Mouse (Mus musculus) fibroblast of lung, adult 2 months (primary cell): Measurements from ENCODE around the gene Cdk5r2.

Experiments
- DNase-seq: peaks from one replicate; pipeline ENCODE4 v3.0.0-alpha.2; 2011; ENCODE audit warnings: low read depth

The Cdk5r2 gene

DNA sequence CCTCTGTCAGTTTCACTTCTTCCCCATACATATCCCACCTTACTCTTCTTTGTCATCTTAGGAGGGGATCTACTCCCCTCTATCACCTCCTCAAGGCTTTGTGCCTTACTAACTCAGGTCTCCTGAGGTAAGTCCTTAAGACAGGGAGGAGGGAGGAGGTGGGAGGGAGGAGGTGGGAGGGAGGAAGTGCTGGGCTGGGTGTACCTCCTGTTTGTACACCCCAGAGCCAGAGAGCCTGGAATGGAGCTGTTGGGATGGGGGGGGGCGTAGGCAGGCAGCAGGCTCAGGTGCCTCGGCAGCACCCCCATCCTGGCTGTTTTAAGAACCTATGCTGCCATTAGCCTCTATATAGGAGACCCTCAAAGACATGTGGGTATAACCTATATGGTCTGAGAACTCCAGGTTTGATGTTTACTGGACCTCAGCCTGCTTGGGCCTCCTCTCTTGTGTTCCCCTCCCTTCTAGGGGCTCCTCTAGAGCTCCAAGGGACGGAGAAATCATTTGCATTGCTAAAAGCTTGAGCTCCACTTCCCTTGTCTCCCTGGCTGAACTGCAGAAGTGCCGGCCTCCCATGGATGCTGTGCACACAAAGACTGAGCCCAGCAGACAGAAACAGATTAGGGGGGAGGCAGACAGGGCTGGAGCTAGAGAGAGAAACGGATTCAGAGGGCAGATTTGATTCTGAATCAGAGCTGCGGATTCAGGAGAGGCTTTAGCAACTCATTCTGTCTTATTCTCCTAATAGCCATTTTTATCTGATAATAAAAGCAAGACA is 3.5 kb upstream of the Cdk5r2 start:
- no peak for DNase-seq

DNA sequence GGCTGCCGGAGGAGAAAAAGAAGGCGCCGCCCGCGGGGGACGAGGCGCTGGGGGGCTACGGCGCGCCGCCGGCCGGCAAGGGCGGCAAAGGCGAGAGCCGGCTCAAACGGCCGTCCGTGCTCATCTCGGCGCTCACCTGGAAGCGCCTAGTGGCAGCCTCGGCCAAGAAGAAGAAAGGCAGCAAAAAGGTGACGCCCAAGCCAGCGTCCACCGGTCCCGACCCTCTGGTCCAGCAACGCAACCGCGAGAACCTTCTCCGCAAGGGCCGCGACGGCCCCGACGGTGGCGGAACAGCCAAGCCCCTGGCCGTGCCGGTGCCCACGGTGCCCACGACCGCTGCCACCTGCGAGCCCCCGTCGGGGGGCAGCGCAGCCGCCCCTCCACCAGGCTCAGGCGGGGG is 422 bp downstream of the Cdk5r2 start:
- DNase-seq, result no peak

DNA sequence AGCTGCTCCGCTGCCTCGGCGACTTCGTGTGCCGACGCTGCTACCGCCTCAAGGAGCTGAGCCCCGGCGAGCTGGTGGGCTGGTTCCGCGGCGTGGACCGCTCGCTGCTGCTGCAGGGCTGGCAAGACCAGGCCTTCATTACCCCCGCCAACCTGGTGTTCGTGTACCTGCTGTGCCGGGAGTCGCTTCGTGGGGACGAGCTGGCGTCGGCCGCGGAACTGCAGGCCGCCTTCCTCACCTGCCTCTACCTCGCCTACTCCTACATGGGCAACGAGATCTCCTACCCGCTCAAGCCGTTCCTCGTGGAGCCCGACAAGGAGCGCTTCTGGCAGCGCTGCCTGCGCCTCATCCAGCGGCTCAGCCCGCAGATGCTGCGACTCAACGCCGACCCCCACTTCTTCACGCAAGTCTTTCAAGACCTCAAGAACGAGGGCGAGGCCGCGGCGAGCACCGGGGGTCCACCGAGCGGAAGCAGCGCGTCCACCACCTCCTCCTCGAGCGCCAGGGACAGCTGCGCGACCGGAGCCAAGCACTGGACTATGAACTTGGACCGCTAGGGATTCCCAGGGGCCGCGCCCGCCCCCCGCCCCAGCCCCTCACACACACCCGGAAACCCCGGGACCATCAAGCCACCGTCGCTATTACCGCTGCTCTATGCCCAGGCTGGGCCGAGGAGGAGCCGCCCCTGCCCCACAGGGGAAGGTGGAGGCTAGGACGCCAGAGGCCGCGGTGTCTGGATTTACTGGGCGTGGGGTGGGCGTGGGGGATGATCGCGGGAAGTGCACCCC is 1.1 kb downstream of the Cdk5r2 start:
- no peak for DNase-seq

DNA sequence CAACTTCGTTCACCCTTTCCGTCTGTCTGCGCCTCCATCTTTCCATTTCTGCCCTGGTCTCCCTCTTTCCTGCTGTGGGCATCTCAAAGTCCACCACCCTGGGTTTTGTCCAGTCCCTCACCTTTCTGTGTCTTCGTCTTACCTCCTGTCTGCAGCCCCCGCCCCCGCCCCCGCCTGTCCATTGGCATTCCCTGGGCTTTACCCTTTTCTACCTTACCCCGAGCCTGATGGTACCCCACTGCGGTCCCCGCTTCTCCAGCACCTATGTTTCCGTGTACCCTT is 1.6 kb downstream of the Cdk5r2 start:
- no peak for DNase-seq

DNA sequence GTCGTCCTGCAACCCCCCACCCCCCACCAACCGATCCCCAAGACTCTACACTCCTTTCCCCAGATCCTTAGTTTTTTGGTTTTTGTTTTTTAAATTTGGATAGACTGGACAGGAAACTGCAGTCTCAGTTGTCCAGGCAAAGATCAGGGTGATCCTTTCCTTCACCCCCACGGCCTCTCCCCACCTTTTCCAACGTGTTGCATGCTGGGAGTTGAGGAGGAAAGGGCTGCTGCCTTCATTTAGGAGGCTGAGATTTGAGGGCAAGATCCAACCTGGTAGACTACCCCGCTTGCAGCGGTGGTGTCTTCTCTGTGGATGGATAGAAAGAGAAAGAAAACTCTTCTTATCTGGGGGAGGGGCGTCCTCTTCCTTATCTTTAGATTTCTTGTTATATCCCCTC is 2.1 kb downstream of the Cdk5r2 start:
- no peak for DNase-seq

DNA sequence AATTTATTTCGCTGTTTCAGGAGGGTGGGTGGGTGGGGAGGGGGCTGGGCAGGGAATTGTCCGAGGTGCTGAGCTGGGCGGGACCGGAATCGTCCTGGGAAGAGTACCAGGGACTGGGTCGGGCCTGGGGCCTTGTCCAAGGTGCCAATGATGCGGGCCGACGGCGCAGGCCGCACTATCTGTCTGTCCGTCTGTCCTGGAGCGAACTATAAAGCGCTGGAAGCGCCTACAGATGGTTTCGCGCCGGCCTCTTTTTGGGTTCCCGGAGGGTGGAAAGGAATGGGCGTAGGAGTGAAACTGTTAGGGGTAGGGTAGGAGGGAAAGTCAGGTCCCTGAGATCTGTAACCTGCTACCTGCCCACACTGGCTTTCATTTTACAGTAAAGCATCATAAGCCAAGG is 2.5 kb downstream of the Cdk5r2 start:
- no peak for DNase-seq

DNA sequence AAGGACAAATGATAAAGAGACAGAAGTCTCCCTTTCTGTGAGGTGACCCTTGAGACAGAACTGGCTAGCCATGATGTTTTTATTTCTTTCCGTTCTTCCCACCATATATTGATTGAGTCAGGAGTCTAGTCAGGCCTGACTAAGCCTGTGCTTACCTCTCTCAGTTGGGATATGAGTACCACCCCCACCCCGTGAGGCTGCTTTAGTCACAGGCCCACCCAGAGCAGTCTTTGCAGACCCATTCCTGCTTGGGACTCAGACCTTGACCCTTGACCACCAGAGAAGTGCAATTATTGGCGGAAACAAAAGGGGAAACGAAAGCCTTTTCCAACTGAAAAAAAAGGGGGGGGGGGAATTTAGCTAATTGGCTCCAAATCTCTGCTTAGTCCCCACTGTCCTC is 2.9 kb downstream of the Cdk5r2 start:
- no peak for DNase-seq

DNA sequence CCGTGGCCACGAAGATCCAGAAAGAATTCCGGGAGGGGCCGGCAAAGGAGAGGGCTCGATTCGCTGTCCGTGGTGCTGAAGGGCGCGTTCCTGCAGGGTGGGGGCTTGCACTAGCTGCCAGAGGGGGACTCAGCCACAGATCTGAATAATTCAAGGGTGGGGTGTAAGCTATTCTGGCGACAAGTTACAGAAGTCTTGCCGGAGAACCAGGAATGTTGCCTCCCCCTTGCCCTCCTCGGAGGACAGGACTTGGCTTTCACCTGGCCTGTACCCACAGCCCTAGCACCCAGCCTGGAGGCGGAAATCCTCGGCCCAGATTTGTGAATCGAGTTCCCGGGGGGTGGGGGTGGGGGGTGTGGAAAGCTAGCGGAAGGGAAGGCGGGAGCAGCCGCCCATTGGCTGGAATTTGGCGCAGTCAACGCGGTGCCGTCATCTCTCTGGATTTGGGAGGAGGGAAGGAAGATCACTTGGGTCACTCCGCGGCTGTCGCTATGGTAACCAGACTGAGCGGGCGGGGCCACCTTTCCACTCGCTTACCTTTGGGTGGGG is 3.5 kb downstream of the Cdk5r2 start:
- DNase-seq, result no peak

DNA sequence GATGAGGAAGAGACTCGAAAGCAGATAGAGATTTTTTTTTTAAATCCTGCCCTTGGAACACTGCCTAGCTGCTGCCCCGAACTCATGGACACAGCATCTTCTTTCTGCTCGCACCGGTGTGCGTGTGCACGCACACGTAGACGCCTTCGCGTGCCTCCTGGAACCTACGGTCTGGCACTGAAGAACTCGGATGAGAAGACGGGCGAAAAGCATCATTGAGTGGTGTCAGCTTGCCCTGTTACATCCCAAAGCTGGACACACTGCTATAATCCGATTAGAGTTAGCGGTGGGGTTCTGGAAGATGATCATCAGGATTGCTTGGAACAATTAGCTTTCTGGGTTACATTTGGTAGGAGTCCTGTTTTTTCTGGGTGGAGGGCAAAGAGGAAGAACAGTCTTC is 4.1 kb downstream of the Cdk5r2 start:
- DNase-seq, result no peak

DNA sequence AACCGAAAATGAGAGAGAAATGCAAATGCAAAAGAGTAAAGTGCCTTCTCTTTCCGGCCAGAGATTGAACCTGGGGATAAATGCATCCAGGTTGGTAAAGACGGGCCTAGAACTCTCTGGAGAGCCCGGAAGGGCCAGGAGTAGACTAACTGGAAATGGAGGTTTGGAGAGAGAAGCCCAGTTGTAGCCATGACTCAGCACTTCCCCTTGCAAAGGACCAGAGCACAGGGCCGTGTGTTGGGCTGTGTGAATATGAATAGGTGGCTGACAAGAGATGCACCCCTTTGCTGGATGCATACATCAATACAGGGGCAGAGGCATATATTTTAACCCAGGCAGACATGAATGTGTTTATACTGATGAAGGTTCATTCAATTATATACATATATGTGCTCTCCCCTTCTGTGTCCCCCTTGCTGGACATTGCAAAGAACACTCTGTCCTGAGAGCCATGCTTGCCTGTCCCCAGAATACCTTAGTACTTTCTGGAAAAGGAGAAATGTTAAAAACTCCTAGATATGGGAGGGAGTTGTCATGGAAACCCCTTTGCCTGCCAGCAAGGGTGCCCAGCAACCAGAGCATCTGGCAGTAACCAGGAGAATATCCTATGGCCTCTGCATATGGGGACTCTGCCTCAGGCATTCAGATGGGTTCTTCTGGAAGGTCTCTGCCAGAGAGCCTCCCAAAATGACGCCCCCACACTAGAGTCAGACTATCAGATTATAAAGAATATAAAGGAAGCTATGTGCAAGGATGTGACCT is 4.7 kb downstream of the Cdk5r2 start:
- no peak for DNase-seq

DNA sequence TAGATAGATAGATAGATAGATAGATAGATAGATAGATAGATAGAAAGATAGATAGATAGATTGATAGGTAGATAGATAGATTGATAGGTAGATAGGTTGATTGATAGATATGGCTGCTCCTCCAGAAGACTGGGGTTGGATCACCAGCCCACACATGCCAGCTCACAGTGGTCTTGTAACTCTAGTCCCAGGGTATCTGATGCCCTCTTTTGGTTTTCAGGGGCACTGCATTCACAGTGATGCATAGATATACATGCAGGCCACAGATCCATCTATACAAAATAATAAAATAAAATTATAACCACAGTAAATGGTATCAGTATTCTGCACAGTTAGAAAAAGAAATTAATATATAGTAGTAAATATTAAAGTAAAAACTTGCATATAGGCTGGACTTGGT is 7.0 kb downstream of the Cdk5r2 start:
- DNase-seq, result no peak

DNA sequence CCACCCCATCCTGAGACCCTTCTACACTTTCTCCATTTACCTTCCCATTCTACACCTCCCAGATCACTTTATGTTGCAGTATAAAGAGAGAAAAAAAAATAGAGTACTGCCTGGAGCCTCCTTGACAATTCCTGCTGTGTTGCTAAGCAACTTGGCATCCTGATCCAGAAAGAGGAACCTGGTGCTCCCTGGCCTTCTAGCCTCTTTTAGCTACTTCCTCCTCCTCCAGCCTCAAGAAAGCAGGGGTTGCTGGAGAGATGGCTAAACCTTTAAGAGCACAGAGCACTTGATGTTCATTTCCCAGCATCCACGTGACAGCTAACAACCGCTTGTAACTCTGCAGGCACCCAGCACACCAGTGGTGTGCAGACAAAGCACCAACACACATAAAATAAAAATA is 17.5 kb downstream of the Cdk5r2 start:
- no peak for DNase-seq

DNA sequence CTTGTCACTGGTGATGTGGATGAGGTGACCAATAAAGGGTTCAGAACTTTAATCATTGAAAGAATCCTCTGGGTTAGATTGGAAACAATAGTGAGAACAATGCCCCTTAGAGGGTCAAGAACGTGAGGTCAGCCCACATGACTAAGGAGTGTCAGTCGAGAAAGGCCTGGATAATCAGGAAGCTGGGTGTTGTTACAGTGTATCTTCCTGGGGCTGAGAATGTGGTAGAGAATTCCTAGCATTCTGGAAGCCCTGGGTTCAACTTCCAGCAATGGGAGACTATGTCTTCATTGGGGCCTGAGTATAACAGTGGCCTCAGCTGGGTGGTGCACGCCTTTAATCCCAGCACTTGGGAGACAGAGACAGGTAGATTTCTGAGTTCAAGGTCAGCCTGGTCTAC is 22.5 kb downstream of the Cdk5r2 start:
- no peak for DNase-seq

DNA sequence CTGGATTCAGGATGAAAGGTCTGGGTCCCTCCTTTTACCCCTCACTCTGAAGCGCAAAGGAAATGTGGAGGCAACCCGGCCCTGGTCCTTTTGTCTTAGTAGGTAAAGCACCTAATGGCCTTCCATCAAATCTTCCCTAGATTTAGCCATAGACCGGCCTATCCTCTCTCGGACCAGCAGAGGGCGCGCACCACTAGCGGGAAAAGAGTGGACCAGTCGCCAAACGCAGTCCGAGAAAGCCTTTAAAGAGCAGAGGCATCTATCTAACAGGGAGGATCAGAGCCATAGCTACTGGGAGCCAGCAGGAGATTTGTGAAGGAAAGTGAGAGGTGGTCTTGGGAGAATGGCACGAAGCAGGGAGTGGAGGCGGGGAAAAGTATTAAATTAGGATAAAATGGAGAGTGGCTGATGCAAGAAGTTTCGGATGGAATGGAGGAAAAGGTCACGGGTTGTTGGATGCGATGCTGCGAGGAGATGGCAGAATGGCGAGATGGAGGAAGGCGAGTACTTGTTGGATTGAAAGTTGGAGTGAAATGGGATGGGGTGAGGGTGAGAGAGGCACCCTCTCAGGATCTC is 26.1 kb downstream of the Cdk5r2 start:
- no peak for DNase-seq

DNA sequence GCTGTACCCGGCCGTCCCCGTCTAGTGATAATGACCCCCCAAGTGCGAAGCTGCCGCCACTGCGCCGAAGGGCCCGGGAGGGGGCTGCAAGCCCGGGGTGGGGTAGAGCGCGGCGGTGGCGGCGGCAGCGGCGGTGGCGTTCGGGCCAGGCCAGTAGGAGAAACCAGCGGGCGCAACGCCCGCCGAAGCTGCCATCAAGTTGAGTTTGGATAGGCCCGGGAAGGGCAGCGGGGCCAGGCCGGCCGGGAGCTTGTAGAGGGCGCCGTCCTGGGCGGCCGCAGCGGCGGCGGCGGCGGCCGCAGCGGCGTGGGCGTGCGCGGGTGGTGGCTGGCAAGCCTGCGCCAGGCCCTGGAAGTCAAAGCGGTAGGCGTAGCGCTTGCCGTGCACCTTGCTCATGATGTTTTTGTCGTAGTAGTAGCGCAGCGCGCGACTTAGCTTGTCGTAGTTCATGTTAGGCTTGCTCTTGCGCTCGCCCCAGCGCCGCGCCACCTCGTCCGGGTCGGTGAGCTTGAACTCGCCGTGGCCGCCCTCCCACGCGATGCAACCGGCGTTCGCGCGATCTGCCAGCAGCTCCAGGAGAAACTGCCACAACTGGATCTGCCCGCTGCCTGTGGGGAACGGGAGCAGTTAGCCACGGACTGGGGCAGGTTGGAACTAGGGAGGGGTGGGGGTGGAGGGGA is 27.5 kb downstream of the Cdk5r2 start:
- DNase-seq, result no peak

DNA sequence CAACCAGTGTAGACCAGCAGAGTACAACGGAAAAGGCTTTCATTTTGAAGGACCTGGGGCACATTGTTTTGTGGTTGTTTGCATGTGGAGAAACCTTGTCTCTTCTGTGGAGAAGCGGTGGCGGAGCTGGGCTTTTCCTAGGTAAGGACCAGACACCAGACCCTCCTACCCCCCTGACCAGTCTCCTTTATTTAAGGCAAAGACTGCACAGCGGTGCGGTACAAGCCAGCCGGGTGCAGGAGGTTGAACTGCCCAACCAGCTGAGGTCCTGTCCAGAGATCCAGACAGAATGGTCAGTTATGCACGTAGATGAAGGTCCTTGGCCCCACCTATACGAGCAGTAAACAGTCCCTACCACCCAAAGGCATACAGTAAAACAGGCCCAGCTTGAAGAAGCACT is 28.1 kb downstream of the Cdk5r2 start:
- no peak for DNase-seq

DNA sequence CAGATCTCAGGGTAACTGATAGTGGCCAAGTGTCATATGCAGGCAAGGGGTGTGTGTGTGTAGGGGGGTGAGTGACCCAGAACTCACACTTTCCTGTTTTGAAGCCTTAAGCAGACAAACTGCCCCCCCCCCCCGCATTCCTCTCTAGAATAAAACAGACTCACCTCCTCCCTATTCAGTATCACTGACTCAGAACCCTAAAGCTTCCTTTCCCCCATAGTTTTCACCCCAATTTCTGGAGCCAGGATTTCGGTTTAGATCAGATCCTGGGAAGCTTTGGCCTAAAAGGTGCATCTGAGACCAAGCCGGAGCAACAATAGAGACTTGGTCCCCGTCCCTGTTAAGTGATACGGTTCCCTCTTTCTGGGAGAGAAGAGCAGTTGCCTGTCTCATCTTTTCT is 28.7 kb downstream of the Cdk5r2 start:
- DNase-seq, result no peak

DNA sequence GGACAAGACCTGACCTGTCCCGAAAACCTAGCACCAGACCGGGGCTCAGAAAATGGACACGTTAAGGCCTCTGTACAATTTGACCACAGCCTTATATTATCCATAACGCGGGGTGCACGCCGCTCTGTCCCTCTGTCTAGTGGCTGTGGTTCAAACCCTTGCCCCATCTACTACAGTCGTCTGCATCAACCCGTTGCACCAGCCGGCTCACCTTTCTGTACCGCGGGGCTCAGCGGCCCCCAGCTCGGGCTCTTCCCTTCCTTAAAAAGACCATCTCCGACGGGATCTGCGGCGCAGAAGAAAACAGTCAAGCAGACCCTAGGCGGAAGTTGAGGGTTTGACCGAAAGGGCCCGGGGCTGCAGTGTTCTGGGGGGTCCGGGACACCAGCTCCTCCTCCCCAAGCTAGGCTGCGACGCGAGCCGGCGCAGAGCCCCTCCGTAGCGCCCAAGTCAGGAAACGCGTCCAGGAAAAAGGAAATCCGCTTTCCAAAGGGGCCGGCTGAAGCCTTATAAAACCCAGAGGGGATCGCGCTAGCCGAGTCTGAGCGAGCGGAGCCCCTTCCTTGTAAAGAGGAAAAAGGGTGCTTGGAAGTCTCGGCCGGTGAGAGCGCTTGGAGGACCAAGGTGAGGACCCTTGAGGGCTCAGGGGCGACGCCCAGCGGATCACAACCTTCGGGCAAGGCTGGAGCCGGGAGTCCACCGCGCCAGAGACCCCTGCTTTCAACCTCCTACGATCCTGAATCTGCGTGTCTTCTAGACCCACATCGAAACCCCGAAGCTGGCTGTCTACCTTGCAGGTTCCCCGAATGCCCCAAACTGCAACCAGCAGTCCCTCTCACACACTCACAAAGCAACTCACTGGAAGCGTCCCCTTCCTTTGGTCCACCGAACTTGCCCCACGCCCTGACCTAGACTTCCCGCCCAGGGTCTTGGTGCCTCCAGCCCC is 29.7 kb downstream of the Cdk5r2 start:
- DNase-seq, result no peak

DNA sequence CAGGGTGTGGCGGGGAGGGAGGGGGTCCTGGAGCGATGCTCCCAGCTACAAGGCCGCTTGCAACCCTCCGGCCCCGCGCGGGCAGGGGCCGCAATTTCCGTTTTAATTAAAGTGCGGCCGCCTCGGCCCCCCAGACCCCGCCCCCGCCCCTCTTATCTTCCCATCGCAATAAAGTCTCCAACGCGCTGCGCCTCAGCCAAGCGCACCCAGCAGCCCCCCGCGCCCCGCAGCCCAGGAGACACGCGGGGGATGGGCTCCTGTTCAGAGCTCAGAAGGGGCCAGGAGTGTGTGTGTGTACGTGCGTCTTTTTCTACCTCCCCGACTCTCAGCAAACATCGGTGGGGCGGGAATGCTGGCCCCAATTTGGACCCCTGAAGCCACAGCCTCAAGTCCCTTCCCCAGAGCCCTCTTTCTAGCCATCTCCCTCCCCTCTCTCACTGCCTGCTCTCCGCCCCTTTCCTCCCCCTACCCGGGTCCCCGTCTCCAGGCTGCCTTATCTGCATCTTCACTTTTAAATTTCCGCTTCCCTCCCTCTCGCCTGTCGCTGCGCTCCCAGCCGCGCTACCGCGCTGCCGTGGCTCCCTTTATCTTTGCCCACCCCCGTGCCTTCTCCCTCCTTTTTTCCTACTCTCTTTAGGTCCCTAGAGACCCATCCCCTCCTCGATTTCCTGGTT is 30.8 kb downstream of the Cdk5r2 start, which contains the start of gene Fev:
Fev (minus strand) TSS at position 51 of the 674 bp plus-strand sequence.
- DNase-seq, result no peak

DNA sequence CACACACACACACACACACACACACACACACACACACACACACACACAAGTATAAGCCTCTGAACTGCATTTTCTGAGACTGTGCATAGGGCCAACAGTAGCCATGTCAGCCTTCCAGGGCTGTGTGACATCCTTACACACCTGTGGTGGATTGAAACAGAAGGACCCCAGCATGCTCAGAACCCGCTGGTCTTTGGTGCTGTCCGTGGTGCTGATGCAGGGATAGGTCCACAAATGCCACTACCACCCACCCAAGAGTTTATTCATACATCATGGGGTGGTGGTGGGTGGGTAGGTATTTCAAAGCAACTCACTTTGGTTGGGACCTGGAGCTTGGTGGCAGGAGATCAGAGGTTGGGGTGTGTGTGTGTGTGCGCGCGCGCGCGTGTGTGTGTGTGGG is 36.8 kb downstream of the Cdk5r2 start:
- no peak for DNase-seq
